Mouse (Mus musculus): ENCODE measurements at regions not wholly inside any gene's neighbourhood (a gene's known extent, or its start where the extent isn't known, plus 50 kb on each side); places are given as distances from the start of the nearest gene placed in this dataset.

DNA sequence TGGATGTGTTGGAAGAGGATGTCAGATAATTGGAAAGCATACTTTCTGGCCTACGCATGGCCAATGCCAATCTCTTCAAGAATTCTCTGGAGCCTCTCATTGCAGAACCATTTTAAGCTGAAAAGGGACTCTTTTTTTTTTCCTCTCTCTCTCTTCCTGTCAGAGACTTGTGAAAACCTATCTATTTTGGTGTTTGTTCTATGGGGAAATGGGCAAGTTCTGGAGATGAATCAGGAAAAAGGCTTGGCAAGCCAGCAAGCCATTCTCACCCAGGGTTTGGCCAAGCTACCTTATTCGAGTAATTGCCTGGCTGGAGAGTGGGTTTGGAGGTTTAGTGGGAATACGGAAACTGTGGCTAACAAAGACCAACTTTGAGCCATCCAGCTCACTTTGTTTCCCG is 299.4 kb downstream of the Igsf11 start:
- TF ChIP-seq CTCF (IDR thresholded peaks at IDR 0.05; ENCODE audit: insufficient read depth, low read depth, low read length) (no peak), POLR2A (IDR thresholded peaks at IDR 0.05; ENCODE audit: insufficient read depth, low read depth, low read length) (no peak)

Measured in olfactory bulb, adult 2 months (tissue).